In the genomic region with DNA sequence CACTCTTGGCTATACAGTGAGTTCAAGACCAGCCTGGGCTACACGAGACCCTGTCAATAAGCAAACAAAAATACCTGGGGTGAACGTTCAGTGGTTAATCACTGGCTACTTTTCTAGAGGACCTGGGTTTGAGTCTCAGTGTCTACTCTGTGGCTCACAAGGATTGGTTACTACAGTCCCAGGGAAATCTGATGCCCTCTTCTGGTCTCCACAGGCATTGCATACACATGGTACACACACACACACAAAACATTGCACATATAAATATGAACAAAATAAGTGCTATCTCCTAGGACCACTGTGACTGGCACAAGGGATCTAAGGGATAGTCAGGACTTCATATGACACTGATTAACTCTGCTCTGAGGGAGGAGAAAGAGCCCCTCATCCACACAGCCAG, we compare ENCODE assay signal across 21 mouse cellular contexts. TPM values are rescaled to one million over a fixed set of nuclear protein-coding genes. Genes with fewer than 3 reads are reported as not detected.
DNase-seq lines count a peak whose midpoint lies in the region; ATAC-seq and TF ChIP-seq lines count a peak whose summit lies in the region.
"Had no signal": no experiment of that assay in that cellular context is flagged by ENCODE, and none has a peak within 500 bp of the region (broad histone marks: within the 10 kb centered on the region; RNA-seq: fewer than 3 reads in every experiment).

No protein-coding gene starts in this region.

- peaks cover 9% of the 10 kb centered on the region for H3K36me3 ChIP-seq in heart, postnatal 0 days (replicated peaks; ENCODE audit: control insufficient read depth, insufficient read depth, low read length)
- H3K36me3 ChIP-seq in liver, embryonic 14.5 days (replicated peaks; ENCODE audit: control insufficient read depth, insufficient read depth, low read depth) = no peaks in the 10 kb centered on the region
- peaks cover 11% of the 10 kb centered on the region for H3K36me3 ChIP-seq in liver, embryonic 11.5 days (ENCODE audit: control insufficient read depth, insufficient read depth, low read length)
- H3K36me3 ChIP-seq in E14TG2a.4 (ENCODE audit: insufficient read depth, low read length) = peaks cover 24% of the 10 kb centered on the region
- peaks cover 0 to 3% of the 10 kb centered on the region in 2 experiments; a peak in 2 of 4 replicates for H3K36me3 ChIP-seq in MEL (ENCODE audit: control insufficient read depth in 1 of 2, insufficient read depth in 2 of 2, low read length in 2 of 2)

- H3K4me2 ChIP-seq in heart, postnatal 0 days (ENCODE audit: low read depth, low read length) = no peak overlapping the region
- H3K4me2 ChIP-seq in liver, embryonic 14.5 days (ENCODE audit: low read depth) = no peak overlapping the region
- H3K4me2 ChIP-seq in liver, embryonic 11.5 days = no peak overlapping the region
- H3K4me2 ChIP-seq: forebrain, embryonic 13.5 days; limb, embryonic 12.5 days; liver, embryonic 13.5 days; midbrain, embryonic 11.5 days had no signal

- TF ChIP-seq EP300 in heart, postnatal 0 days (IDR thresholded peaks at IDR 0.05; ENCODE audit: low read depth) = no peak
- no peak for TF ChIP-seq EP300 in liver, embryonic 14.5 days (IDR thresholded peaks at IDR 0.05; ENCODE audit: low read depth)
- no peak for TF ChIP-seq EP300 in MEL (IDR thresholded peaks at IDR 0.05; ENCODE audit: low read depth in 1 of 2, low read length in 2 of 2)

- no peak for TF ChIP-seq POLR2A in MEL (IDR thresholded peaks at IDR 0.05; ENCODE audit: control insufficient read depth in 1 of 2, insufficient read depth in 1 of 2, low read depth in 1 of 2, low read length in 2 of 2, poor library complexity in 1 of 2)

- H3K27me3 ChIP-seq in heart, postnatal 0 days (ENCODE audit: control insufficient read depth, insufficient read depth, low read length) = no peaks in the 10 kb centered on the region
- H3K27me3 ChIP-seq in liver, embryonic 14.5 days (ENCODE audit: control insufficient read depth, insufficient read depth, low read length) = no peaks in the 10 kb centered on the region
- H3K27me3 ChIP-seq in liver, embryonic 11.5 days (replicated peaks; ENCODE audit: control insufficient read depth, insufficient read depth, low read length) = no peaks in the 10 kb centered on the region
- H3K27me3 ChIP-seq in E14TG2a.4 (ENCODE audit: insufficient read depth, low read length) (no peaks in the 10 kb centered on the region), MEL (ENCODE audit: control insufficient read depth in 1 of 2, insufficient read depth in 2 of 2, low read length in 2 of 2) (no peaks in the 10 kb centered on the region)
- H3K27me3 ChIP-seq: forebrain, embryonic 13.5 days; limb, embryonic 12.5 days; liver, embryonic 13.5 days; Patski had no signal

- H3K79me2 ChIP-seq in MEL (ENCODE audit: control insufficient read depth, insufficient read depth, low read length, poor library complexity) = peaks cover 7% of the 10 kb centered on the region

- peaks cover 9% of the 10 kb centered on the region for H3K4me1 ChIP-seq in heart, postnatal 0 days (ENCODE audit: control insufficient read depth, insufficient read depth)
- peaks cover 8 to 10% of the 10 kb centered on the region in 2 experiments for H3K4me1 ChIP-seq in liver, embryonic 14.5 days (replicated peaks; ENCODE audit: control insufficient read depth in 2 of 2, insufficient read depth in 2 of 2, low read length in 1 of 2)
- peaks cover 11% of the 10 kb centered on the region for H3K4me1 ChIP-seq in liver, embryonic 11.5 days (replicated peaks; ENCODE audit: control insufficient read depth, insufficient read depth, low read length)
- H3K4me1 ChIP-seq in E14TG2a.4 (replicated peaks; ENCODE audit: low read depth, low read length) = peaks cover 35% of the 10 kb centered on the region
- H3K4me1 ChIP-seq in MEL (ENCODE audit: control insufficient read depth in 1 of 2, insufficient read depth in 2 of 2, low read length in 2 of 2) = peaks cover 0 to 6% of the 10 kb centered on the region in 2 experiments; a peak in 2 of 4 replicates

- no peak for DNase-seq in heart, postnatal 0 days (ENCODE audit: low spot score)
- DNase-seq in heart, postnatal 14 days = no peak
- DNase-seq in liver, embryonic 14.5 days (ENCODE audit: low read depth in 3 of 3, low spot score in 3 of 3) = no peak
- no peak for DNase-seq in liver, embryonic 11.5 days (ENCODE audit: low spot score)
- DNase-seq in MEL (ENCODE audit: low read depth, low spot score) = peak; percentile 32
- DNase-seq in Muller cell, postnatal 12 days (ENCODE audit: inconsistent ontology term) = no peak
- no peak for DNase-seq in natural killer cell, adult 2 months (ENCODE audit: low spot score in 2 of 2)
- DNase-seq: adrenal gland, adult 8-10 months; cerebellum, postnatal 36 days; gastrocnemius, postnatal 14 days; kidney, adult 18-20 months; liver, embryonic 13.5 days; right cerebral cortex, postnatal 14 days; thymus, postnatal 14 days had no signal

- TF ChIP-seq CTCF in heart, postnatal 0 days (IDR thresholded peaks at IDR 0.05; ENCODE audit: low read depth) = 0 out of 2 replicates have a peak, but pooled peaks have one; percentile 11
- peak; percentile 39 for TF ChIP-seq CTCF in liver, embryonic 14.5 days (IDR thresholded peaks at IDR 0.05; ENCODE audit: low read depth)
- peak; percentile 66 for TF ChIP-seq CTCF in E14TG2a.4 (conservative IDR thresholded peaks at IDR 0.05; ENCODE audit: low read length)
- peak; percentile 22 to 46 (median 27); a peak in 4 of 6 replicates for TF ChIP-seq CTCF in MEL (IDR thresholded peaks at IDR 0.05 in 2 of 3, conservative IDR thresholded peaks at IDR 0.05 in 1 of 3; ENCODE audit: control insufficient read depth in 1 of 3, insufficient read depth in 1 of 3, low read depth in 2 of 3, low read length in 3 of 3, poor library complexity in 1 of 3, severe bottlenecking in 1 of 3)

- no peak overlapping the region for H3K9ac ChIP-seq in heart, postnatal 0 days (replicated peaks; ENCODE audit: low read depth, low read length)
- no peak overlapping the region for H3K9ac ChIP-seq in liver, embryonic 14.5 days (replicated peaks)
- H3K9ac ChIP-seq in liver, embryonic 11.5 days (ENCODE audit: low read depth, low read length) = no peak overlapping the region
- no peak overlapping the region for H3K9ac ChIP-seq in MEL (ENCODE audit: control insufficient read depth, low read depth, low read length, poor library complexity, severe bottlenecking)
- H3K9ac ChIP-seq: forebrain, embryonic 13.5 days; limb, embryonic 12.5 days; liver, embryonic 13.5 days had no signal

- no peak overlapping the region for H3K27ac ChIP-seq in heart, postnatal 0 days (ENCODE audit: low read depth)
- no peak overlapping the region for H3K27ac ChIP-seq in liver, embryonic 14.5 days
- no peak overlapping the region for H3K27ac ChIP-seq in liver, embryonic 11.5 days (ENCODE audit: low read depth, low read length)
- no peak overlapping the region for H3K27ac ChIP-seq in MEL (ENCODE audit: control insufficient read depth, low read depth, low read length)
- H3K27ac ChIP-seq: forebrain, embryonic 13.5 days; limb, embryonic 12.5 days; liver, embryonic 13.5 days had no signal

- no peak for ATAC-seq in heart, postnatal 0 days (ENCODE audit: insufficient read depth, low read depth)
- no peak for ATAC-seq in liver, embryonic 14.5 days (ENCODE audit: insufficient read depth)
- ATAC-seq in liver, embryonic 11.5 days (replicated peaks; ENCODE audit: low FRiP score) = no peak
- ATAC-seq: activated CD4-positive, CD25-positive, alpha-beta regulatory T cell, adult 4 months; forebrain, embryonic 13.5 days; hindbrain, embryonic 16.5 days; Patski had no signal

- H3K4me3 ChIP-seq in heart, postnatal 0 days (ENCODE audit: low read depth, low read length) = no peak overlapping the region
- no peak overlapping the region for H3K4me3 ChIP-seq in liver, embryonic 14.5 days (ENCODE audit: insufficient read depth in 1 of 2, low read depth in 2 of 2, low read length in 2 of 2)
- no peak overlapping the region for H3K4me3 ChIP-seq in liver, embryonic 11.5 days (ENCODE audit: low read depth, low read length)
- H3K4me3 ChIP-seq in E14TG2a.4 (replicated peaks; ENCODE audit: low read length) (no peak overlapping the region), MEL (ENCODE audit: control insufficient read depth in 1 of 2, insufficient read depth in 1 of 2, low read depth in 2 of 2, low read length in 2 of 2) (no peak overlapping the region)
- H3K4me3 ChIP-seq: forebrain, embryonic 13.5 days; limb, embryonic 12.5 days; liver, embryonic 13.5 days had no signal

- intact Hi-C loops in heart, postnatal 14 days (cut with DNase I) = no loop called here

- TF ChIP-seq RAD21 in MEL (IDR thresholded peaks at IDR 0.05; ENCODE audit: low read depth, low read length) = no peak

- 84% methylated on average over 2 of the region's 2 CpGs for WGBS in heart, postnatal 0 days
- 67% methylated on average over 2 of the region's 2 CpGs for WGBS in liver, embryonic 14.5 days (ENCODE audit: insufficient replicate concordance)
- WGBS in liver, embryonic 11.5 days = 82% methylated on average over 2 of the region's 2 CpGs

- H3K9me3 ChIP-seq in heart, postnatal 0 days (replicated peaks; ENCODE audit: control insufficient read depth, low read length) = no peaks in the 10 kb centered on the region
- no peaks in the 10 kb centered on the region for H3K9me3 ChIP-seq in liver, embryonic 14.5 days (ENCODE audit: control insufficient read depth, low read length)
- H3K9me3 ChIP-seq in liver, embryonic 11.5 days (ENCODE audit: control insufficient read depth, low read length) = no peaks in the 10 kb centered on the region
- no peaks in the 10 kb centered on the region for H3K9me3 ChIP-seq in E14TG2a.4 (ENCODE audit: low read length)
- no peaks in the 10 kb centered on the region for H3K9me3 ChIP-seq in MEL (replicated peaks; ENCODE audit: insufficient read depth, low read length)
- H3K9me3 ChIP-seq: forebrain, embryonic 13.5 days; limb, embryonic 12.5 days; liver, embryonic 13.5 days had no signal

RNA-seq across cellular contexts. Expression of gene Dolpp1, which starts 3.1 kb away (rescaled TPM):
- total RNA-seq in heart, postnatal 0 days (2014; rRNA removed; ENCODE audit: low replicate concordance) = 40.6 and 56.4 TPM in 2 replicates
- 14.4 and 15.0 TPM in 2 replicates for polyA plus RNA-seq in heart, postnatal 0 days (2015; fragmentation: Nextera tagmentation; extraction: Ambion mirVana)
- total RNA-seq in heart, postnatal 14 days (2021) = 10 to 100 TPM; 11.4 to 12.1 TPM
- polyA plus RNA-seq in liver, embryonic 14.5 days (2012; rRNA removed) = 17.0 and 23.1 TPM in 2 replicates
- polyA plus RNA-seq in liver, embryonic 14.5 days (2014; fragmentation: Nextera tagmentation; extraction: Ambion mirVana) = 13.5 and 17.4 TPM in 2 replicates
- 37.6 and 39.9 TPM in 2 replicates for polyA plus RNA-seq in liver, embryonic 11.5 days (2014; fragmentation: Nextera tagmentation; extraction: Ambion mirVana)
- 24.6 and 28.0 TPM in 2 replicates for total RNA-seq in MEL (2012; rRNA removed)
- 10 to 100 TPM in 1 of 2 experiments, not detected in 1; 37.5 TPM for polyA plus RNA-seq in MEL (2012; ENCODE audit: insufficient read depth in 1 of 2, insufficient read length in 2 of 2, low read depth in 1 of 2, low replicate concordance in 2 of 2, missing spikeins in 1 of 2)

RNA-seq across cellular contexts. Expression of gene Miga2, which starts 25.0 kb away (rescaled TPM):
- 82.6 and 105 TPM in 2 replicates for total RNA-seq in heart, postnatal 0 days (2014; rRNA removed; ENCODE audit: low replicate concordance)
- 31.9 and 32.6 TPM in 2 replicates for polyA plus RNA-seq in heart, postnatal 0 days (2015; fragmentation: Nextera tagmentation; extraction: Ambion mirVana)
- 10 to 100 TPM; 74.7 to 80.0 TPM for total RNA-seq in heart, postnatal 14 days (2021)
- polyA plus RNA-seq in liver, embryonic 14.5 days (2012; rRNA removed) = 6.1 and 6.9 TPM in 2 replicates
- 5.3 and 5.8 TPM in 2 replicates for polyA plus RNA-seq in liver, embryonic 14.5 days (2014; fragmentation: Nextera tagmentation; extraction: Ambion mirVana)
- 19.7 and 21.2 TPM in 2 replicates for polyA plus RNA-seq in liver, embryonic 11.5 days (2014; fragmentation: Nextera tagmentation; extraction: Ambion mirVana)
- total RNA-seq in MEL (2012; rRNA removed) = 15.3 and 25.8 TPM in 2 replicates
- polyA plus RNA-seq in MEL (2012; ENCODE audit: insufficient read depth in 1 of 2, insufficient read length in 2 of 2, low read depth in 1 of 2, low replicate concordance in 2 of 2, missing spikeins in 1 of 2) = 10 to 100 TPM in 1 of 2 experiments, not detected in 1; 20.3 TPM

RNA-seq across cellular contexts. Expression of gene Crat, which starts 26.6 kb away (rescaled TPM):
- total RNA-seq in heart, postnatal 0 days (2014; rRNA removed; ENCODE audit: low replicate concordance) = 351 and 413 TPM in 2 replicates
- polyA plus RNA-seq in heart, postnatal 0 days (2015; fragmentation: Nextera tagmentation; extraction: Ambion mirVana) = 263 and 266 TPM in 2 replicates
- 100 to 1,000 TPM; 441 to 477 TPM for total RNA-seq in heart, postnatal 14 days (2021)
- 14.6 and 15.0 TPM in 2 replicates for polyA plus RNA-seq in liver, embryonic 14.5 days (2012; rRNA removed)
- 27.4 and 27.9 TPM in 2 replicates for polyA plus RNA-seq in liver, embryonic 14.5 days (2014; fragmentation: Nextera tagmentation; extraction: Ambion mirVana)
- 26.1 and 38.3 TPM in 2 replicates for polyA plus RNA-seq in liver, embryonic 11.5 days (2014; fragmentation: Nextera tagmentation; extraction: Ambion mirVana)
- total RNA-seq in MEL (2012; rRNA removed) = 22.0 and 23.9 TPM in 2 replicates
- polyA plus RNA-seq in MEL (2012; ENCODE audit: insufficient read depth in 1 of 2, insufficient read length in 2 of 2, low read depth in 1 of 2, low replicate concordance in 2 of 2, missing spikeins in 1 of 2) = 10 to 100 TPM in 1 of 2 experiments, not detected in 1; 93.9 TPM

RNA-seq across cellular contexts. Expression of gene Ptpa, which starts 26.8 kb away (rescaled TPM):
- 109 and 112 TPM in 2 replicates for total RNA-seq in heart, postnatal 0 days (2014; rRNA removed; ENCODE audit: low replicate concordance)
- polyA plus RNA-seq in heart, postnatal 0 days (2015; fragmentation: Nextera tagmentation; extraction: Ambion mirVana) = 92.4 TPM in 2 replicates
- 100 to 1,000 TPM in 1 of 2 experiments, 10 to 100 TPM in 1; 99.1 to 109 TPM for total RNA-seq in heart, postnatal 14 days (2021)
- 78.2 and 103 TPM in 2 replicates for polyA plus RNA-seq in liver, embryonic 14.5 days (2012; rRNA removed)
- polyA plus RNA-seq in liver, embryonic 14.5 days (2014; fragmentation: Nextera tagmentation; extraction: Ambion mirVana) = 63.3 and 63.5 TPM in 2 replicates
- 124 and 135 TPM in 2 replicates for polyA plus RNA-seq in liver, embryonic 11.5 days (2014; fragmentation: Nextera tagmentation; extraction: Ambion mirVana)
- total RNA-seq in MEL (2012; rRNA removed) = 139 and 159 TPM in 2 replicates
- 100 to 1,000 TPM in 1 of 2 experiments, not detected in 1; 382 TPM for polyA plus RNA-seq in MEL (2012; ENCODE audit: insufficient read depth in 1 of 2, insufficient read length in 2 of 2, low read depth in 1 of 2, low replicate concordance in 2 of 2, missing spikeins in 1 of 2)

RNA-seq across cellular contexts. Expression of gene Sh3glb2, which starts 29.9 kb away (rescaled TPM):
- 204 and 234 TPM in 2 replicates for total RNA-seq in heart, postnatal 0 days (2014; rRNA removed; ENCODE audit: low replicate concordance)
- polyA plus RNA-seq in heart, postnatal 0 days (2015; fragmentation: Nextera tagmentation; extraction: Ambion mirVana) = 89.5 and 93.8 TPM in 2 replicates
- 10 to 100 TPM; 50.6 to 56.2 TPM for total RNA-seq in heart, postnatal 14 days (2021)
- 22.2 and 23.1 TPM in 2 replicates for polyA plus RNA-seq in liver, embryonic 14.5 days (2012; rRNA removed)
- polyA plus RNA-seq in liver, embryonic 14.5 days (2014; fragmentation: Nextera tagmentation; extraction: Ambion mirVana) = 13.6 and 15.4 TPM in 2 replicates
- 44.0 and 48.9 TPM in 2 replicates for polyA plus RNA-seq in liver, embryonic 11.5 days (2014; fragmentation: Nextera tagmentation; extraction: Ambion mirVana)
- 38.5 and 48.0 TPM in 2 replicates for total RNA-seq in MEL (2012; rRNA removed)
- polyA plus RNA-seq in MEL (2012; ENCODE audit: insufficient read depth in 1 of 2, insufficient read length in 2 of 2, low read depth in 1 of 2, low replicate concordance in 2 of 2, missing spikeins in 1 of 2) = 10 to 100 TPM in 1 of 2 experiments, not detected in 1; 60.1 TPM

Comparison
In these comparisons a context has a peak if more than half of its experiments do, and no peak if none do; other contexts are left out.
1. CTCF ChIP-seq: peak in every context shown above with its lines; median percentile 66 in E14TG2a.4; 39 in liver, embryonic 14.5 days; 27 in MEL; 11 in heart, postnatal 0 days.